Mouse (Mus musculus) kidney, adult 18-20 months (tissue): Measurements from ENCODE around the gene Fbp1.
"Not testable (repeated sequence)": the region's sequence is repeated elsewhere in the genome, so short reads cannot be mapped to it uniquely, and the experiment has no call there.

ENCODE experiments used
- DNase-seq: peaks from one replicate; pipeline ENCODE4 v3.0.0; 2021

Fbp1 gene

DNA sequence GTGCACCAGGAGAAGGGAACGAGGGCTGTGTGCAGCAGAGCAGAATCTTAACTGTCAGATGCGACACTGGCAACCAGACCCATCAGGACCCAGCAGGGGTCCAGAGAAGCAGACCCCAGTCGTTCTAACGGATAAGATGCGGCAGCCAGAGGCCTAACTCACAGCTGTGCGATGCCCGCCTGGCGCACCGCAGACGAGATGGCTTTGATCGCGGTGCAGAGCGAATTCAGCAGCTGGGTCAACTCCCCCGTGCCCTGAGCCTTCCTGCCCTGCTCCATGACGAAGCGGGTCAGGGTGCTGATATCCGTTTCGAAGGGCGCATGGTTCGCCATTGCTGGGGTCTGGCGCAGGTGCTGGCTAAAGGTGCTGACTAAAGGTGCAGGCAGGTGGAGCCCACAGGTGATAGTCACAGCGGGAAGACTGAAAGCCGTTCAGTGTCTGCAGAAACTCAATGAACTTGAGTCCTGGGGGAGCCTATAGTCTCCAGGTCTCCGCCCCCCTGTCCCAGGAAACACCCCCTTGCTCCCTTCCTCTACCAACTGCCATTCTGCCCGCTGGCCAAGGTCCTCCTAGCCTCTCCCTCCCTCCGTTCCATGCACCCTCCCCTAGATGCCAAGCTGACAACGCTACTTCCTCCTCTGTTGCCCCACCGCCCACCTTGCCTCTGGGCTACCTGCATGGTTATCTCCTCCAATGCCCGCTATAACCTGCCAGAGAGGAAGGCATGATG lies at the start of gene Fbp1:
Fbp1 (minus strand) TSS at position 571 of the 730 bp plus-strand sequence.
- DNase-seq: peak; percentile 79

- DNase-seq: no peak
Measured at GRCm38 (mm10) chr13:62932452-62932851, 44.4 kb upstream of the Fbp1 start.

DNA sequence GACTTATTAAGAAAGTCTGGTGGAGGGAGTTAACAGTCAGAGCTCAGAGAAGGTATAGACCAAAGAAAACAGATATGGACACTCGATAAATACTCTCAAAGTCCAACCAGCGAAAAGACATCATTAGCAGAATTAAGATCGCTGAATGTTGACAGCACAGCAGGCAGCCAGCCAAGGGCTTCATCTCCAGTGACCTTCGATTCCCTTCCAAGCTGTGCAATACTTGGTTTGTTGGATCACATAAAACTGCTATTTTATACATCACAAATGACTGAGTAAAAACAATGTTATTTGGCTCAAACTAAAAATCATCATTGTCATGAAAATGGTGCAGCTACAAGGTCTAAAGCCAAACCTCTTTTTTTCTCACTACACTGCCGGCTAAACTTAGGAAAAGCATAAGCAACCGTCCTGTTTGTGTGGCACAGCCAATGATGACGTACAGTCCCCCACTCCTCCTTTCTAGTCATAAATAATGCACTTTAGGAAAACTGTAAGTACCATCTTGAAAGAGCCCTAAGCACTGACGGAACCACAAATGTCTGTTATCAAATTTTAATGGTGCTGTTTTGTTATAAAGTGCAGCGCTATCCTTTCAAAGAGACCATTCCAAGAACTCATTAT lies 41.8 kb upstream of the Fbp1 start:
- peak; percentile 57 for DNase-seq

DNA sequence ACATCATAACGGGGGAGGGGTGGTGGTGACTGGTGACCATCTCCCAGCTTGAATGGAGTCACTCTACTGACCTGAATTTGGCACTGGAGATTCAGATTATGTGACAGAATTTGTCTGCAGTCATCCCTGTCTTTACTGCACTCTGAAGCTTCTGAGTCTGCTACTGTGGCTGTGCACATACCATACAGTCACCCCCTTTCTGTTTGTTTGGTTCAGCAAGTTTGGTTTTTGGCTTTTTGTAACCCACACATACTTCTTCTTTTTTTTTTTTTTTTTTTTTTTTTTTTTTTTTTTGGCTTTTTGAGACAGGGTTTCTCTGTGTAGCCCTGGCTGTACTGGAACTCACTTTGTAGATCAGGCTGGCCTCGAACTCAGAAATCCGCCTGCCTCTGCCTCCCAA lies 41.1 kb upstream of the Fbp1 start:
- DNase-seq: not testable (repeated sequence)

- no peak for DNase-seq
Measured at GRCm38 (mm10) chr13:62927470-62927869, 39.4 kb upstream of the Fbp1 start.

DNA sequence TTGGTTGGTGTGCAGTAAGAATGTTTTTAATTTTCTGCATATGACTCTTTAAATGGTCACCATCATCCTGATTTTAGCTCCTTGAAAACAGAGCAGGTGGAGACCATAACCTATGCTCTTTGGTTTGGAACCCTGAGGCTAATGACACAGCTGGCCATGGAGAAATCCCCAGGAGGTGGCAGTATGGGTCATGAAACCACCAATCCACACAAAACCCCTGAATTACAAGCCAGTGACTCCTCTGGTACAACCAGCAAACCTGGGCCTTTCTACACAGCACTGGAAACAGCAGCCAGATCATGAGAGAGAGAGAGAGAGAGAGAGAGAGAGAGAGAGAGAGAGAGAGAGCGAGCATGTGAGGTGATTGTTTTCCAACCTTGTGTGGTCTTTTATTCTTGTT lies 38.4 kb upstream of the Fbp1 start:
- DNase-seq: peak; percentile 73

DNA sequence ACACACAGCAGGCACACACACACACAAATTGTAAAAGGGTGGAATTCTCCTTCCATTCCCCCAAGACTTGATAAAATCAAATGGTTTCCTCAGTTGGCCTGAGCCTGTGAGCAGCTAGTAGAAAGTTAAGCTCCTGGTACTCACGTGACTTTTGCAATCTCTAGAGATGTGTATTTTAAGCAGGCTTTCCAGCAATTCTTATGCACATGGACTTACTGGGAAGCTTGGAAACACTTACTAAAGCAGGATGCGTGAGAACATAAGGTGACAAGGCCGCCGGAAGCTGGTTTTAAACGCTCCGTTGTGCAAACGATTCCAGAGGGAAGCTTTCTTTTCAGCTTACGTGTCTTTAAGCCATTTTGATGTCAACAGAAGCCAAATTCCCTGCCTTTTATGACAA lies 35.1 kb upstream of the Fbp1 start:
- DNase-seq: no peak

- no peak for DNase-seq
Measured at GRCm38 (mm10) chr13:62922645-62923044, 34.6 kb upstream of the Fbp1 start.

GRCm38 (mm10) chr13:62919647-62920341 lies 31.7 kb upstream of the Fbp1 start:
- DNase-seq: peak; percentile 75

- DNase-seq: no peak
Measured at GRCm38 (mm10) chr13:62917416-62918110, 29.5 kb upstream of the Fbp1 start.

DNA sequence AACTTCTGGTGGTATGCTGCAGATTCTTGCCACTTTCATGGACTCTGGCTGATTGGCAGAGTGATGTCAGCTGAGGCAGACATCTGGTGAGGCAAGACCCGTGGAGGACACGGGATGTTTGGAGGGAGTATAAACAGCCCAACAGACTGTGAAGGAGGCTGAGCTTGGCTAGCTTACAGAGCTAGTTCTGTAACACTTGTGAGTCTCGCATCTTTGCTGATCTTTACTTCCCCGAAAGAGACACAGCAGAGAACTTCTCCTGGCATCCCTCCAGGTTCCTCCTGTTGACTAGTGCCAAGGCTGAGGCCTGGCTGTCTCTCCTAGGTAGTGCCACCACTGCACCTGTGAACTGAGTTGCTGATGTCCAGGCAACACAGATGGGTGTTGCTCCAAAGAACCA lies 28.6 kb upstream of the Fbp1 start:
- DNase-seq: peak; percentile 66

DNA sequence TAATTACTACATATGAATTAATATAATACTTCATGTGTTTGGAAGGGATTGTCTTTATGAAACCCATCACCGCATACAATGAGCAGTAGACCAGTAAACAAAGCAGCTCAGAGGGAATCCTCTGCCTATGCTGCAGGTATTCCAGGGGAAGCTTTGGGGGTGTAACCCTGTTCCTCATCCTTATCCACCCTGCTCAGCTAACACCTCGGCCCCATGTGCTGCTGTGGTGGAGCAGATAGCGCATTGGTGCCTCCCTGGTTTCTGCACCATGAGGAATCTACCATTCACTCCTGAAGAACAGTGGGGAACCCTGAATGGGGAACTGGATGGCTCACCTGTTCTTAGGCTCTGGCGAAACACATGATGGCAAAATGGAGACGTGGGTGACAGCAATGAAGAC lies 23.5 kb upstream of the Fbp1 start:
- DNase-seq: no peak

GRCm38 (mm10) chr13:62910206-62910605 lies 22.1 kb upstream of the Fbp1 start:
- no peak for DNase-seq

- no peak for DNase-seq
Measured at GRCm38 (mm10) chr13:62909776-62910175, 21.7 kb upstream of the Fbp1 start.

DNA sequence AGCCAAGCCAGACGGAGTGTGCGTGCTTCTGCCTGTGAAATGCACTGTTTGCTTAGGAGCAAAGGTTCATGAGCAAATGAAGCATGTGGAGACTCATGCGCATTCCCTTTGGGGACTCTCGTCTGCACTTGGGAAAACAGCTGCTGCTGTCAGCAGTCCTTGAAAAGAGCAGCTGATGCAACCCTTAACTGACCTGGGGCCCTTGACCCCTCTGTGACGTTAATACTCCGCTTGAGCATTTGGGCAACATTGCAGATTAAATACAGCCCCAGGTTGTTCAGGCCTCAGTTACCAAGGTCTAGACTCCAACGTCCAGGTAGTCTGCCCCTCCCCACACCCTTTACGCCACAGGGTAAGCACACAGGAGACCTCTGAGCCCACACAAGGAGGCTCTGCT lies 20.1 kb upstream of the Fbp1 start:
- peak; percentile 83 for DNase-seq

DNA sequence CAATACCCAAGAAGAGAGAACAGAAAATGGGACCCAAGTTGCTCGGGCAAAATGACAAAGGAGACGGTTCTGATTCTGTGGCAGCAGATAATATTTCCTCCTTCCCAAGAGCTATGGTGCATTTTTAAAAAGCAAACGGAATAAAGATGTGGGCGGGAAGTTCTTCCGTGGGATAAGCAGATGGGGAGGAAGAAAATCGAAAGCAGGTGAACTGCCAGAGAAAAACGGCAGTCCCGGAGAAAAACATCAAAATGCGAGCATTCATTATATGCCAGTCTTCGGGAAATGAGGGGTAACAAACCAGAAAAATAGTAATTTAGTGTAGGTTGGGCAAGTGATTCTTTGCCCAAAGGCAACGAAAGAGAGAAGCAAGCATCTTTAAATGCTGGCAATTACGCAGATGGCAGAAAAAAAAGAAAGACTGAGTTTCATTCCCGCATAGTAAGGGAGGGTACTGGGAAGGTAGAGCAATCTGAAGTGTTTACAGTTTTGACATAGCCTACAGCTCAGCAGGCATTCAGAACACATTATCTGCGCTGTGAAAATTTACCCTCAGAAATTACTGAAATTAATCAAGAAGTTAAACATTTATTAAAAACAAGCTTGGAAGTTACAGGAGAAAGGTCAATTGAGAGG lies 19.6 kb upstream of the Fbp1 start:
- DNase-seq: no peak

GRCm38 (mm10) chr13:62901139-62901538 lies 13.1 kb upstream of the Fbp1 start:
- no peak for DNase-seq

GRCm38 (mm10) chr13:62897927-62898646 lies 10.0 kb upstream of the Fbp1 start:
- DNase-seq: no peak

DNA sequence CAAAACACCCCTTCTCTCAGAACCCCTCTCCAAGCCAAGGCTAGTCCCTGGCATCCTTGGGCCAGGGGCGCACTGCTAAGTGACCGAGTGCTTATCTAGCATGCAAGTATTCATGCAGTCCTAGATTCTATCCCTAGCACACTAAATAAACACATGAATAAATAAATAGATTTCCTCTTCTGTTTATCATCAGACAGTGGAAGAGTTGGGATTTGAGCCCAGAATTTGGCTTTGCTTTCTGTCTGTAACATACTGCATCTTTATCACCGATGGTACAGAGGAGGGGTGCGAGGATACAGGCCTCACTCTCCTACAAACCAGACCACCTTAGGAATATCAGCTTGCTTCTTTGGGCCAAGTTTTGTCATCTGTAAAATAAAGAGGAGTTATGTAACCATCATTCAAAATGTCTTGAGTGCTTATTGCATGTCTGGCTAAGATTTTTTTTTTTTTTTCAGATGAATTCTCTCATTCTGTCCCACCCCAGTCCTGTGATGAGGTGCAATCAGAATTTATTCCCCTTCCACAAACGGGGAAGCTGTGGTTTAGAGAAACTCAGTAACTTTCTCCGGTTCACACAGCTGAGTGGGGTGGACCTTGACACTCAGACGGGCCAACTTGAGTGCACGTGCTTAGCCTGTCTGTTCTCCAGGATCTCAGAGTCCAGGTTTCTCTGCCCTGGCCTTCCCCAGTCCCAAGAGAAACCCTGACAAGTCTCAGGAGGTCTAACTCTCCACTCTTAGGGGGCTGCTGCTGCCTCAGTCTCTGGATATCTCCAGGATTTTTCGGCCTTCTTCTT lies 5.2 kb upstream of the Fbp1 start:
- DNase-seq: peak; percentile 69

DNA sequence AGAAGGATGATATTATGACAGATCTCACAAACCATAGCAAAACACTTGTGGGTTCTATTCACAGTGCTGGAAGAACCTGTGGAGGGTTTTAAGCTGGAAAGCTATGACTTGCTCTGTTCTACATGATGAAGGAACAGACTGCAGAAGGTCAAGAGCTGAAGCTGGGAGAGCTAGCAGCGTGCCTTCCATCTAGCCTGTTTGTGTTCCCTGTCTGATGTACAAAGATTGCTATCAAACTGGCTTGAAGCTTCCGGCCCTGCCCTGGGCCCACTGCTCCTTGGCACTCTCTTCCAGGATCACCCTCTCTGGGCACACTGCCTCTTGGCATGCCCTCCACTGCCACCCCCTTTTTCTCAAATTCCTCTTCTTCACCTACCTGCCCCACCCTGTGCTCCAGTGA lies 1.2 kb upstream of the Fbp1 start:
- peak; percentile 9 for DNase-seq

DNA sequence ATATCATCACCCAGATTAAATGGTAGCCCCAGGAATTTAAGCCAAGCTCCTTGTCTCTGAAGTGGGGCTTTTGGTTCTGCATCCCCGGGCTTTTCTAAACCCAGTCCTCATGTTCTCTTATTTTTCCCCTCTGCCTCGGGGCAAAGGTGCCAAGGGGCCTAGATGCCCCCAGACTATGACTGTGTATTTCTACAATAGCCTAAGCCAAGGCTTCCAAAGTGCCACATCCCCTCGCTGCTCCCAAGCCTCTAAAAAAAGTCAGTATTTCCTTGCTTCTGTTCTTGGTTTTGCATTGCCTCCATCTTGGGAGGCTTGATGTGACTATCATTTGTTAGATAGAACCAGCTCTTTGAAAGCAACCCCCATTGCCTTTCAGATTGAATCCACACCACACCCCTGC lies 3.5 kb downstream of the Fbp1 start:
- peak; percentile 6 for DNase-seq
